Mouse (Mus musculus) A20 (cell line): ENCODE results near the gene Ptgs2.

Experiments used
- DNase-seq: peaks from one replicate; pipeline ENCODE4 v3.0.0-alpha.2; 2011; ENCODE audit warnings: low read depth, low spot score

Gene Ptgs2

DNA sequence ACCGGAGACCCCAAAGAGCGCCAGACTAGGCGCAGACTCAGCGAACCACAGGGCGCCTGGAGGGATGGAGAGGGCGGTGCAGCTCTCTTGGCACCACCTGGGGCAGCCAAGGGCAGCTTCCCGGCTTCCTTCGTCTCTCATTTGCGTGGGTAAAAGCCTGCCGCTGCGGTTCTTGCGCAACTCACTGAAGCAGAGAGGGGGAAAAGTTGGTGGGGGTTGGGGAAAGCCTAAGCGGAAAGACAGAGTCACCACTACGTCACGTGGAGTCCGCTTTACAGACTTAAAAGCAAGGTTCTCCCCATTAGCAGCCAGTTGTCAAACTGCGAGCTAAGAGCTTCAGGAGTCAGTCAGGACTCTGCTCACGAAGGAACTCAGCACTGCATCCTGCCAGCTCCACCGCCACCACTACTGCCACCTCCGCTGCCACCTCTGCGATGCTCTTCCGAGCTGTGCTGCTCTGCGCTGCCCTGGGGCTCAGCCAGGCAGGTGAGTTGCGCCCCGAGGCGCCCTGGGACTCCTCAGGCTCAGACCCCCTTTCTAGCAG lies at the start of gene Ptgs2:
Ptgs2 (plus strand) TSS at position 242 of the 544 bp plus-strand sequence.
- no peak for DNase-seq

DNA sequence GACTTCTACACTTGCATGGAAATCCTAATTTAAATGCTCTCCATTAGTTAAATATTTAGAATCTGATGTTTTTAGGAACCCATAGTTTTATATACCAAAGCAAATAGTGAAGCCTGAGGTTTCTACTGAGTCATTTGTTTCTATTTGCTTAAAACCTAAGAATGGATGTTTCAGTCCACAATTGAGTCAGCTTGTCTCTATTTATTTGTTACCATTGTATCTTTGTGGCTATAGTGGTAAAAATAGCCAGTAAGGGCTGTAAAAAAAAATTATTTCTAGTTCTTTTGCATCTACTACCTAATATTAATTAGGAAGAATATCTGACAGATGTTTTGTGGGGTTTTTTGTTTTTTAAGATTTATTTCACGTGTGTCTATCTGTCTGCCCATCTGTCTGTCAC lies 49.6 kb upstream of the Ptgs2 start:
- DNase-seq, result no peak

DNA sequence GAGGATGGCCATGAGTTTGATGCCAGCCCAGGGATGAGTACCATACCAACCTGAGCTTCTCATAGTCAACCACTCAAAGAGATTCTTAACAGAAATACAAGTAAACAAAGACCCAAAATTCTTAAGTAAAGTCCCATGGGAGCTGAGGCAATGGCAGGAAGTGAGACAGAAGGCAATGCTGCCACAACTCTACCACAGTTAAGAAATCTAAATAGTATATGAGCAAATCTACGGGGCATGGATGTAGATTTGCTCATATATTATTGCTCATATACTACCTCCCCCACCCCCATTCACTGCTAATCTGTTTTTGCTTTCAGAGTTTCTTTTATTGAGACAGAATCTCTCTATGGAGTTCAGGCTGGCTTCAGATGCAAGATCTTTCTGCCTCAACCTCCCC lies 34.1 kb upstream of the Ptgs2 start:
- no peak for DNase-seq

DNA sequence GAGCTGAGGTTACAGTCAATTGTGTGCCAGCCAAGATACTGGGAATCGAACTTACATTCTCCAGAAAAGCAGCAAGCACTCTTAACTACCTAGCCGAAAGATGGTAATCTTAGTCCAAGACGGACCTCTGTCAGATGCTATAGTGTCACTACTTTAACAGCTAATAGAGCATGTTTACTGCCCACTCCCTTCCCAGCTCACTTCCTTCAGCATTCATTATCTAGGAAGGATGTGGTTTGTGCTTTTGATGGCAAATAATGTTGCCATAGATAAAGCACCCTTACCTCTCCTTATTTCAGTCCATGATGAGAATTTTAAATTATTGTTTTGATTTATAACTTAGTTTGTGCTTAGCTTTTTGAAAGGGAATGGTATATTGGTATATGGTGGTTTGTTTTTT lies 27.0 kb upstream of the Ptgs2 start:
- no peak for DNase-seq

DNA sequence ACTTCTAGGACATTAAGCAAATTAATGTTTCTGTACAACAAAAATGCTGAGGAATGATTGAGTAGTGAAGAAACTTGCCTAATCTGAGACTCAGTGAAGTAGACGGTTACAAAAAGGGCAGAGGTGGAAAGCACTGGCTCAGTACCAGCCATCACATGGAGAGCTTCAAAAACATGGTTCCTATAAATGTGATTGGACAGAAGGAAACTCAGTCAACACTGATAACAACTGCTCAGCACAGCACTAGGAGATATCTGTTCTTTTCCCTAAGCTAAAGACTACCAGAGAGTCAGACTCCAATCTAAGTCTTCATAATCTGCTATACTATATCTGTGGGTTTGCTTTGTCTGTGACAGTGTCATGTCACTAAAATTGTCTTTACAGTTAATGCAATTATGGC lies 25.2 kb upstream of the Ptgs2 start:
- DNase-seq, result no peak

DNA sequence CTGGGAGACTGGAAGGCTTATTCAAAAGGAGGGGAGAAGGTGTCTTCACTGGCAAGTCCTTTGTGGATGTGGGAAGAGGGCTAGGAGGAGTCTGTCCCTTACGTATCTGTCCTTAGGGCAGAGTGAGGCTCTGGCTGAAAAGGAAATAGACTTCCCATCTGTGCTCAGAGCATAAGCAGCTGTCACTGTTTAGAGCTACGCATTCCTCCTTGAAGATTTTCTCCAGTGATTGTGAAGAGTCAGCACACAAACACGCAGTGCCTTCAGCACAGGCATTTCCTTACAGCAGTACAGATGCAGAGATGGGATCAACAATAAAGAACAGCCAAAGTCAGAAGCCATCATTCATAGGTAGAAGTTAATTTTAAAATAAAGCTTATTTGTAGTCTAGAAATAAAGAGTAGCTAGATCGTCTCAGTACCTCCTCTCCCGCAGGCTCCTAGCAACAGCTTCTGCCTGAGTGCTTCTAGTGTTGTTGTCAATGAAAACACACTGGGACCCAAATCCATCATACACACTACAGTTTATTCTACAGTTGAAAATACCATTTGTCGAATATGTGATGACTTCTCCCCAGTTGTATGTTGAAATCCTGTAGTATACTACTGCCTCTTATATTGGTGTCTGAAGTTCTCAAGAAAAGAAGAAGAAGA lies 10.7 kb upstream of the Ptgs2 start:
- no peak for DNase-seq

DNA sequence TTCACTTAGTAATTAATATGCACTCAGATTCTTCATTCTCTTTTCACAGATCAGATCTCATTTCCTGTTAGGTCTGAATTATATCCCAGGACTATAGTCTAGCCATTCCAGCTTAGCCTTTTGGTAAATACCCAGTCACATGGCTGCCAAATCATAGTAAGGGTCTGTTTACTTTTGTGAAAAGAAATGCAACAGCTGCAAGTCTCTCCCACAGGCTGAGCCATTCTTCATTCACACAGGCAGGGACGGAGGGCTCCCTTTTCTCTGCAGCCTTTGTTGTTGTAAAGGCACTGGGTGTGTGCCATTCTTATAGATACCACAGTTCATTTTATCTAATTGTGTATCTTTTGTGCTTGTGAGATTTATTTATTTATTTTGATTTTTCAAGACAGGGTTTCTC lies 9.6 kb upstream of the Ptgs2 start:
- DNase-seq, result no peak

DNA sequence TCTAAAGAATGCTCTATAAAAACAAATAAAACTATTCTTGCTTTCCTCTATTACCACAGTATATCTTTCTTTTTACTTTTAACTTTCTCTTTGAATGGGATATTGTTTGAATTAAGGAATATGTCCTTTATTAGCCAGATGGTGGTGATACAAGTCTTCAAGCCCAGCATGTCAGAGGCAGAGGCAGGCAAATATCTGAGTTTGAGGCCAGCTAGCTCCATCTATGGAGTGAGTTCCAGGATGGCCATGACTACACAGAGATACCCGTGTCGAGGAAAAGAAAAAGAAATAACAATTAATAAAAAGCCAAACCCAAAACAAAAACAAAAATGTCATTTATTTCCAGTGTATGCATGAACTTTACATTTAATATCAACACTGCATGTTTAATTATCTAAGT lies 2.8 kb upstream of the Ptgs2 start:
- DNase-seq, result no peak

DNA sequence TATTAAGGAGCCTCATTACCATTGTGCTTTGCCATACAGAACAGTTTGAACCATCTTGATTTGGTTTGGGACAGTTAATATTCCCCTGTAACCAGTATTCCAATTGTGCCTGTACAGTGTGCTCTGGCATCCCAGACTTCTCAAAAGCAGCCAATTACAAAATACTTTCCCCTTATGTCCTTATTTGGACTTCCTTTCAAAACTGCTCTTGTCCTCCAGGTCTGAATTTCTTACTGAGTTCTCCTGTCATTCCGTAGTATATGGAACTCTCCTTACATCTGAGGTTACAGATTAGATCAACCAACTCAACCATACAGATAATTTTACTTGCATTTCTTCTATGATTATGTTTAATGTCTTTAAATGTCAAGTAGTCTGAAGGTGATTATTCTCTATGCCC lies 2.1 kb upstream of the Ptgs2 start:
- DNase-seq, result no peak

DNA sequence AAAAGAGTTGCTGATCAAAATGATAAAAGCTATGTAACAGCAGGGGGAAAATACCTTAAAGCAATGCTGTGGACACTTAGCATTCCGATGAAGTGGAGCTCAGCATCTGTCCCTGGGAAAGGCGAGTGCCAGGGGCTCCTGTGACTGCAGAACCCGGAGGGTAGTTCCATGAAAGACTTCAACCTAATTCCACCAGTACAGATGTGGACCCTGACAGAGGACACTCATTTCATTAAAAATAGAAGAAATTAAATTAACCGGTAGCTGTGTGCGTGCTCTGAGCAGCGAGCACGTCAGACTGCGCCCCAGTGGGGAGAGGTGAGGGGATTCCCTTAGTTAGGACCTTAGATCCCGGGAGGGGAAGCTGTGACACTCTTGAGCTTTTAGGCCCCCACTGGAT lies 457 bp upstream of the Ptgs2 start:
- DNase-seq, result no peak

DNA sequence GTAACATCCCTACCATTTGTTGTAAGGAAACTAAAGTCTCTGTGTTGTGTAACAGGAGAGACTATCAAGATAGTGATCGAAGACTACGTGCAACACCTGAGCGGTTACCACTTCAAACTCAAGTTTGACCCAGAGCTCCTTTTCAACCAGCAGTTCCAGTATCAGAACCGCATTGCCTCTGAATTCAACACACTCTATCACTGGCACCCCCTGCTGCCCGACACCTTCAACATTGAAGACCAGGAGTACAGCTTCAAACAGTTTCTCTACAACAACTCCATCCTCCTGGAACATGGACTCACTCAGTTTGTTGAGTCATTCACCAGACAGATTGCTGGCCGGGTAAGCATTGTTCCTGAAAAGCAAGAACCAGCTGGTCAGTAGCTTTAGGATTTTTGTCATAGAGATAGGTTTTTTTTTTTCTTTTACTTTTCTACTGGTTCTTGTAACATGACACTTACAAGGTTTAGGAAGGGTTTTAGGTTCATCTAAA lies 4.4 kb downstream of the Ptgs2 start:
- DNase-seq, result no peak

DNA sequence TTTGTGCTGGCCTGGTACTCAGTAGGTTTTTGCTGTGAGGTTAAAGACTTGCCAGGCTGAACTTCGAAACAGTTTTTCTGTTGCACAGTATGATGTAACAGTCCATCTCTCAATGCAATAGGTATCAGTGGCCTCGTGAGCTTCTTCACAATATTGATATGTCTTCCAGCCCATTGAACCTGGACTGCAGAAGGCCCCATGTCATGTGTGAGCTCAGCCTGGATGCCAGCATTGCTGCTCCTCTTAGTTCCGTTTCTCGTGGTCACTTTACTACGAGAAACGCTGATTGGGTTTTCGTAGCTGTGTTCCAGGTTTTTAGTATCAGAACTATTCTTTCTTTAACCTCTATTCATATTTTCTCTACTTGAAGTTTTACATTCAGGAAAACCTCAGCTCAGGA lies 6.9 kb downstream of the Ptgs2 start:
- DNase-seq, result no peak

DNA sequence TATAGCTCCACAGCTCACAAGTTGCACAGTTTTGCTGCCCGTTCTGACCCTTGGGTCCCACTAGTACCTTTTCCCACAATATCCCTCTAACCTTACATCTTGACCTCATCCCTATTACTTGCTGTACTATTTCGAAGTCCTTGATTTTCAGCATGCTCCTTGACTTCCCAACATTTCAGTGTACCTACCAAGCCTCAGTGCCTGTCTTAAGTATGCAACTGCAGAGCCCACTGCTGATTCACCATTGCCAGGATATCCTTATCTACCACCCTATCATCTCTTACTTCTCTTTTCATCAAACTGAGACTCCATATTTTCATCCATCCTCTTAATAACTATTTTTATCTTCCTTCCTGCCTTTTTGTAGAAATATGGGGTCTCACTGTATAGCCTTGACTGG lies 9.8 kb downstream of the Ptgs2 start:
- DNase-seq, result no peak

DNA sequence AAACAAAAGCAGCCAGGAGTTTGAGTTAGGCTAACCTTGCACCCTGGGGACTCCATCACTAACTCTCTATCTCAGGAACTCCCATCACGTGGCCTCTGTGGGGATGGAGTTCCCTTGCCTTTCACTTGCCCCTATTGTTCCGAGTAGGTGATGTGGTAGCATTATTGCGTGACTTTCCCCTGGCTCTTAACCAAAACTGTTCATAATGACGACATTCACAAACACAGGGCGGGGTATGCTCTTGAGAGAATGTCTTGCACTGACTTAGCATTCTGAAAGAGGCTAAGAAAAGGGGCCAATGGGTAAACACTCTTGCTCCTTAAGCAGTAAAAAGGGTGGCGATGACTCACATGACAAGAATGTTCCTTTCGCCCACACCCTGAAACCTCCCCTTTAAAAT lies 15.5 kb downstream of the Ptgs2 start:
- no peak for DNase-seq

DNA sequence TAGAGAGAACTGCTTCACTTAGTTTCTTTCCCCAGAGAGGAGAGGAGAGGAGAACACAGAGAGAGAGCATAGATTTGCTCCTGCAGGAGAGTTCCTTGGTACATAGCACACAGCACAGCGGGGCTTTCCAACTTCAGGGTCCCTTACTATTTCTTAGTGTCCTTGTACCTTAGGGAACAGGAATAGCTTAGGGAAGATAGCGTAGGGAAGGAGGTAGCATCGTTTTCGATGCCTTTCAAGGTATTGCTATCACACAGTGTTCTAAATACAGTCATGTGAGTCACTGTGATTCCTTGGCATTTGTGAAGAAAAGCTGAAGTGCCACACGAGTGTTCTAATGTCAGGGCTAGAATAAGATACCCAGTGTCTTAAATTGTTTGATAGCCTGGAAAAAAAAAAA lies 18.5 kb downstream of the Ptgs2 start:
- DNase-seq, result no peak

DNA sequence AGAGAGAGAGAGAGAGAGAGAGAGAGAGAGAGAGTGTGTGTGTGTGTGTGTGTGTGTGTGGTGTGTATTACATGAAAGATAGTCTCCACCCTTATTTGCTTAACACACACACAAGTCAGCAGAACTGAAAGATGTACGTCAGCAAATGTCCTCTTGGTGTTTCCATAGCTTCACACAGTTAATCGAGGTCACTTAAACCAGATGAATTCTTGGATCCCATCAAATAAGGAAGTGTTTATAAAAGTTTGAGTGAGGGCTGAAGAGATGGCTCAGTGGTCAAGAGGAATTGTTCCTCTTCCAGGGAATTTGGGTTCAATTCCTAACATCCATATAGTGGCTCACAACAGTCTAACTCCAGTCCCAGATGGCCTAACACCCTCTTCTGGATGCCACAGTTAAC lies 25.7 kb downstream of the Ptgs2 start:
- no peak for DNase-seq

DNA sequence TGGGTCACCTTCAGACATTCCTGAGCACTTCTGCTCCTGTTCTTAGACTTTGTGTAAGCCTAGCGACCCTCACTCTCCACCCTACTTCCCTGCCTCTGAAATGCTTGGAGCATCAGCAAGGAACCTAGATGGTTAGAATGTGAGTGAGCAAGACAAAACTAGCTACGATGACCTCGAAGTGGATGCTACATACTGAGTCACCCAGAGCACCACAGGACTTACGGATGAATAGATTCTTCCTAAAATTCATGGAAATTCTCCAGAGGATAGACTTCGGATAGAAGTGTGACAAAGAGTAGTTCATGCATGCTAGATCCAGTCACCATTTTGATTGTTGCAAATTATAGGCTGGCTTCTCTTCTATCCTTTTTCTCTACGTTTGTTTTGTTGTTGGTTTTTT lies 30.2 kb downstream of the Ptgs2 start:
- DNase-seq, result no peak

DNA sequence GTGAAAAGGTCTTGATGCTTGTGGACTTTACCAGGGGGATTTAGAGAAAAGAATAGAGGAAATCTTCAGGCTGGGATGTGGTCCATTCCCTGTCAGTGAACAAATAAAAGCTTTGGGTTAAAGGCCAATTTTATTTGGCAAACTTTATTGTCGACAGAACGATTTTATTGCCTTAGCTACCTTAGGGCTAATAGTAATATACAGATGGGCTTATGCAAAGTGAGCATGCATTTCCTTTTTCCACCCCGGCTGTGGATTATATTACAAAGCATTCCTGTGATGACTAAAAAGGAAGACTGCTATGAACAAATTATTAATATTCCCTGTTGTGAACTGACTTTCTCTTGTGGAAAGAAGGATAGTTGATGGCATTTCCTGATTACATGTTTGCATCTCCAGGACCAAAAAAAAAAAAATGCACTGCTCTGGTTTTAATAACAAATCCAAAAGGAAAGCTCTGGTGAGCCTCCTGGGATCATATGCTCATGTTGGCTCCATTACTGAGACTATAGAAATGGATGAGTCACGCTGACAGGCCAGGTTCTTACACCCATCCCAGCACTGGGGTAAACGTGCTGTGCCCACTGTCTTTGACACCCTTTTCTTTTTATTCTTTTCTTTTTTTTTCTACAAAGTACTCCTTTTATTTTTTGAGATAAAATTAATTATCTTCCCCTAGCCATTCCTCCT lies 30.9 kb downstream of the Ptgs2 start:
- no peak for DNase-seq

DNA sequence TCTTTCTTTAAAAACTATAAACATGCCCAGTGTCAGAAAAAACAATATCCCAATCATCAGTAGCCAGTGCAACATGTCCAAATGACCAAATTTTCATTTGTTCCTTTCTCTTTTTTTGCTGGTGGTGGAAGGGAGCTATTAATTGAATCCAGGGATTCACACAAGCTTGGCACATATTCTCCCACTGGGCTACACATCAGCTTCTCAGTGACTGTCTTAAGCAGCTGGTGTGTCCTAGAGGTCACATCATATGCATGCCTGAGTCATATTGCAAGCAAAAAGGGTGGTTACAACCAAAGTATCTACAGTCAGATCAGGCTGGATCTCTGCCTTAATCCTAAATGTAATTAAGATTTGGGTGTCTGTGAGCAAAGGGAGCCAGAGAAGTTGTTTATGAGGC lies 35.5 kb downstream of the Ptgs2 start:
- DNase-seq, result no peak

DNA sequence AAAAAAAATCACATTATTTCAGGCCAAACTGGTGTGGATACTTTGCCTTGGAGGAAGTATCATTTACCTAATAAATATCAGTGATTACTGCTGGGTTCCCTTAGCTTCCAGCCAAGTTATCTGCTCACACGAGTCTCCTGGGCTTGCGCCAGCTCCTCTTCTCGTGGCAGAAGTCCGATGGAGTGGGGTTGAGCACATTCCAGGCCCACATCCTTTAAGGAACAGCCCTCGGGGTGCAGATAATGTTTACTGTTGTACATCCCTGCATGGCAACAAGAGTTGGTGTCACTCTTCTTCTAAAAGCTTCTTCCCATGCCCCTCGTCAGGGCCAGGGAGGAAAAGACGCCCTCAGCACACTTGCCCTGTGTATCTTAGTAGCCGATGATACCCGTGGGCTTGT lies 39.9 kb downstream of the Ptgs2 start:
- no peak for DNase-seq

DNA sequence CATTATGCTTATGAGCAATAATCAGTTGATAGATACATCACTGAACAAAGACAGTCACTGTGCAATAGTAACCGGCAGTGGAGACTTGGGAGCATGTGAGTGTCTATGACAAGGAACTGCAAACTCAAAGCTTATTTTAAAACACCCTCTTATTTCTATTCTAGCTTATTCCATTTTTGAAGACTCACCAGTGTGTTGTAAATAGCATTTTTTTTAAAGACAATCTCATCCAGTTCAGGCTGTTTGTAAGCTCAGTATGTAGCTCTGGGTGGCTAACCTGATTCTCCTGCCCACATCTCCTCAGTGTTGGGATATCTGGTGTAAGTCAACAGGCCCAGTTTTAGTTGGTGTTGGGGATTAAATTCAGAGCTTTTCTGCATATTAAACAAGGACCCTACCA lies 42.1 kb downstream of the Ptgs2 start:
- DNase-seq, result no peak

DNA sequence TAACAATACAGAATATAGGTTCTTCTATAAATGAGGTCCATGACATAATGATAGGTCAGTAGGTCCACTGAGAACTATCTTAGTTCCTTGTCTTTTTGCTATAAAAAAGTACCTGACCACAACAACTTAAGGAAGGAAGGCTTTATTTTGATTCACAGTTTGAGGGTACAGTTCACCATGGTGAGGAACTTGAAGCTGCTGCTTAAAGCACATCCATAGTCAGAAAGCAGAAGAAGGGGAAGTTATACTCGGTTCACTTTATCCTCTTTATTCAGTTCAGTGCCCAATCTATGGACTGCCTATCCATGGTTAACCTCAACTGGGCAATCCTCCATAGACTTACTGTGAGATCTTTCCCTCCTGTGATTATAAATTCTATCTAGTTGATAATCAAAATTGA lies 43.7 kb downstream of the Ptgs2 start:
- DNase-seq, result no peak

DNA sequence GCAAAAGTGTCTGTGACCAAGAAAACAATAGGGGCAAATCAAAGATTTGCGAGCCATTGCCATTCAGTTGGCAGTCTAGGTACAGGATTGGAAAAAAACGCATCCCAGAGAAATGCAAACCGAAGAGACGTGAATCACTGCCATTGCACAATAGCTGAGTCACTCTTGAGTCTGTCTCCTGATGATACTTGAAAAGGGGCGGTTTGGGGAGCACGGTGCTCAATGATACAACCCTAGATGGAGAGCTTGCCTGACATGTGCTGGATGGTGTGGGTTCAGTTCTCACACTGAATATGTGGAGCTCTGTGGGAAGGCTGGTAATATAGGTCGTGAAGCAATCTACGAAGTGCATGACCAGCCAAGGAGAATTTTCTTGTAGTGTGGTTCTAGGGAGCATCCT lies 45.2 kb downstream of the Ptgs2 start:
- no peak for DNase-seq
